Mouse (Mus musculus): ENCODE data around the gene Fes.
A peak's percentile ranks its signal among the peaks of the same experiment; 100 is the strongest.

Gene Fes

DNA sequence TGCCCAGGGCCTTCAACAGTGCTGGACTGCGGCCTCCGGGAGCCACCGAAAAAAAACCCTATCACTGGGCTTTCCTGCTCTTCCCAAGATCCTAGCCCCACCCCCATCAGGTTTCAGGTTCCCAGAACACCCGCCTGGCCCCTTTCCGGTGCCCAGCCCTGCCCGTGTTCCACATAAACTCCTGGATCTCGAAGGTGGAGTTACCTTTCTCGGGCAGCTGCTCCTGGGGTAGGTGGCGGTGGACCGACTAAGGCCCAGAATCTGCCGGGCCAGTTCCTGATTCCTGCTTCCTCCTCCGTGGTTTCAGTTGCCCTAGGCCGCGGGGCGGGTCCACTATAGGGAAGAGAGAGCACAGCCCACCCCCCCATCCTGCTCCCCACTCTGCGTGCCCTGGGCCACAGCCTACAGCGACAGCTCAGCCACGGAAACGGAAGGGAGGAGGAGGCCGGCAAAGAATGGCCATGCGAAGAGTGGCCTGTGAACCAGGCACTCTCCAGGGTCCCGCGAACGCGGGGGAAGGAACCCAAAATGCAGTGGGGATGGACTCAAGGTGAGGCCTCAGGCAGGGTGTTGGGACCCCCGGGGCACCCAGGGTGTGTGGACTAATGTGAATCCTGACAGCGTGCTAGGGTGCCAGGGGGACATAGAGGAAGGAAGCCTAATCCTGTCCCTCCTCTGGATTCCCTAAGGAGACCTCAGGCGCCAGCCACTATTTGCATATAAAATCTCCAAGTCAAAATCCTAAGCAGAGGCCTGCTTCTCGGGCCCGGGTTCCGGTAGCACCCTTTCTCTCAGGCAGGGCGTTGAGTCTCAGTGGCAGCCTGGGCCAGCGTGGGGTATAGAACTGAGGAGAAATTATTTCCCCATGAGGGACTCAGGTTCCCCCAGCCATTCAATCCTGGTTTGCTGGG is at the start of gene Fes:
Gene Fes, minus strand, starts transcription at position 314 of the 911 bp plus-strand sequence.
- peak; percentile 80 to 81 for DNase-seq

DNA sequence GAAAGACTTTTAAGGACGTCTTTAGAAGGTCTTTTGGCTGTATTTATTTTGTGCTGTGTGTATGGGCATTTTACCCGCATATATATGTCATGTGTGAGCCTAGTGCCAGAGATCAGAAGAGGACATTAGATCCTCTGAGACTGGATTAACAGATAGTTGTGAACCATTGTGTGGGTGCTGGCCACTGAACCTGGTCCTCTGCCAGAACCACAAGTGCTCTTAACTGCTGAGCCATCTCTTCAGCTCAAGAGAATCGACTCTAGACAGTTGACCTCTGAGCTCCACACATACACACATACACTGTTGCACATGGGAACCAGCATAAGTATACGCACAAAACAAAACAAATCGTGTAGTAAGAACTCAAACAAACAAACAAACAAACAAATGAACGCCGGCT is 48.8 kb upstream of the Fes start:
- peak in 1 of 2 experiments; percentile 60 for DNase-seq

DNA sequence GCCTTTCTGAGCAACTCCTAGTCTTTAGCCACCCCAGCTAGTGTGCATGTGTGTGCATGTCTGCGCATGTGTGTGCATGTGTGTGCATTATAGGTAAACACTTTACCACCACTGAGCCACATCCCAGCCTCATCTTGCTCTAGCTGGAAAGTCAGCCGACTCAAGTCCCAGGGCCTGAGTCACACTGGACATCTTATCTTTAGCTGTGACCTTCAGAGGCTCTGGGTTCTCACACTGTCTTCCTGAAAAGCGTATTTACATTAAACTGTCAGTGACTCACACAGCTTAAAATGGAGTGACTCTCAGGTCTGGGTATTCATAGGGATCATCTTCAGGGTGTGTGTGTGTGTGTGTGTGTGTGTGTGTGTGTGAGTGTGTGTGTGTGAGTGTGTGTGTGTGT is 47.8 kb upstream of the Fes start:
- DNase-seq, result no peak

DNA sequence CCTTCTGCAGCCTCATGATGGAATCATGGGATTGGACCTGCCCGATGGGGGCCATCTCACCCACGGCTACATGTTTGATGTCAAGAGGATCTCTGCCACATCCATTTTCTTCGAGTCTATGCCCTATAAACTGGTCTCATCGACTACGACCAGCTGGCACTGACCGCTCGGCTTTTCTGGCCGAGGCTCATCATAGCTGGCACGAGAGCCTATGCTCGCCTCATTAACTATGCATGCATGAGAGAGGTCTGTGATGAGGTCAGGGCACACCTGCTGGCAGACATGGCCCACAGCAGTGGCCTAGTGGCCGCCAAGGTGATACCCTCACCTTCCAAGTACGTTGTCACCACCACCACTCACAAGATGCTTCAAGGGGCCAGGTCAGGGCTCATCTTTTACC is 41.9 kb upstream of the Fes start:
- DNase-seq, result peak in 1 of 2 experiments; percentile 54

- no peak for DNase-seq
Observed at GRCm38 (mm10) chr7:80427730-80428129, 40.0 kb upstream of the Fes start.

DNA sequence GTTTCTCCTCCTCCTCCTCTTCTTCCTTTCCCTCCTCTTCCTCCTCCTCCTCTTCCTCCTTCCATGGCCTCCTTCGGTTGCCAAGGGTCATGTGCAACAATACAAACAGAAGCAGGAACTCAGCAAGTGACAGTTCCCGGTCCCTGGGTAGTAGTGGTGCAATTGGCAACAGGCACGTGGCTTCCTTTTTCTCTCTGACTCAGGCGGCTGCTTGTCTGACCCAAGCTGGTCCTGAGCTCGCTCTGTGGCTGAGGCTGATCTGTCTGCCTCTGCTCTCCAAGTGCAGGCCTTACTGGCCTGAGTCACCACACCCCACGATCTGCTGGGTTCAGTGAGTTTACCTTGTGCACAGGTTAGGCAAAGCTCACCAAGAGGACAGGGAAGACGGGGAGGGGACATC is 38.6 kb upstream of the Fes start:
- DNase-seq, result peak; percentile 30 to 35

DNA sequence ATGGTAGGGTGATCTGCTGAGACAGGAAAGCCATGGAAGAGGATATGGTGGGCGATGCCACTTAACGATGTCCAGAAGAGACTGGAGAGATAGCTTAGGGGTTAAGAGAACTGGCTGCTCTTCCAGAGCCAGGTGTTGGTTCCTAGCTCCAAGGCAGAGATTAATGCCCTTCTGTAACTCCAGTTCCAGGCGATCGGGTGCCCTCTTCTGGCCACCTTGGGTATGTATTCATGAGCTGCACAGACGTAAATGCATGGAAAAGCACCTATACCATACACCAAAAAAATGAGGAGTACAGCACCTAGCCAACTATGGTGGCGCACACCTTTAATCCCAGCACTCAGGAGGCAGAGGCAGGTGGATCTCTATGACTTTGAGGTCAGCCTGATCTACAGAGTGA is 37.0 kb upstream of the Fes start:
- DNase-seq, result no peak

- peak in 1 of 2 experiments; percentile 61 for DNase-seq
Observed at GRCm38 (mm10) chr7:80422759-80423480, 35.2 kb upstream of the Fes start.

DNA sequence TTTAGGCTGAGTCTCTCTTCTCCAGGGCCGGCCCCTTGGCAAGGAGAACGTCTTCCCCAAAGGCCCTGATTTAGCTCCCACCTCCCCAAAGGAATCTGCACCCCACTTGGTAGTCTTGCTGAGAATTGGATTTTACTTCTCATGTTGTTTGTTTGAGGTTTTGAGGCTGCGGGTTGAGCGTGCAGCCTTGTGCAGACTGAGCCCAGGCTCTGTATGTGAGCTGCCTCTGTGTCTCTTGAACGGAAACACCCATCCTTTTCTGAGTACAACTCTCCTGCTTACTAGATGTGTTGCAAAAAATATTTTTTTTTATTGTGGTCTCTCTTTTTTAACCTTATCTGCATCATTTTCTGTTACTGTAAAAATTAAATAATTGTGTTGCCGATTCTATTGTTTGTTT is 33.8 kb upstream of the Fes start:
- DNase-seq, result no peak

- DNase-seq, result peak; percentile 54 to 63
Observed at GRCm38 (mm10) chr7:80420586-80420985, 32.8 kb upstream of the Fes start.

DNA sequence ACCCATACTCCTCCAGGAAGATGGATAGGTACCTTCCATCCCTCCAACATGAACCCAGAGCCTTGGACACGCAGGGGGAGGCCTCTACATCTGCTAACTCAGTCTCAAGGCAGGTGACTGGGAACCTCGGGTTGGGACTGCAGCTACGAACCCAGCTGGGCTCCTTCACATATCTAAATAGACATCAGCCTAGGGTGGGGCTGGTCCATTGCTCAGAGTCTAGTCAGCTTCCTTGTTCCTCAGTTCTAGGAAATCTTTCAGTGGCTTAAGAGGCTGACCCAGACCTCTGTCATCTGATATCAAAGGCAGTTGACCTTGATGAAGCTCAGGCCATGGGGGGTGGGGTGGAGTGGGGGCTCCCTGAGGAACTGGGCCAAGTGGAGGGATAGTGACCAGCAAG is 31.5 kb upstream of the Fes start:
- no peak for DNase-seq

DNA sequence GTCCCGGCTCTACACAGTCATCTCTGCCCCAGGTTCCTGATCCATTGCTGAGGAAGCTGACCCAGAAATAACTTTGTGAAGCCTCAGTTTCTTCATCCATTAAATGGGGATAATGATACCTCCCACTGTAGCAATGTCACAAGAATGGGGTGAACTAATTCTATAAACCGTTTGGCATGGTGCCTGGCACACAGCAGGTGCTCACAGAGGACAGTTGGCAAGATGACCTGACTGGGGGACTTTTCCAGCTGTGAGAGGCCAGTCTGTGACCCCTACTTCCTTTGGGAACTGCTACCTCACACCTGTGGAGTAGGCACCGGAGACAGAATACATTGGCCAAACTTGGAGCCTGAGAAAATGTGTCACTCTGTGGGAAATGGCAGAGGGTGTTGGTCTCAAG is 30.3 kb upstream of the Fes start:
- no peak for DNase-seq

DNA sequence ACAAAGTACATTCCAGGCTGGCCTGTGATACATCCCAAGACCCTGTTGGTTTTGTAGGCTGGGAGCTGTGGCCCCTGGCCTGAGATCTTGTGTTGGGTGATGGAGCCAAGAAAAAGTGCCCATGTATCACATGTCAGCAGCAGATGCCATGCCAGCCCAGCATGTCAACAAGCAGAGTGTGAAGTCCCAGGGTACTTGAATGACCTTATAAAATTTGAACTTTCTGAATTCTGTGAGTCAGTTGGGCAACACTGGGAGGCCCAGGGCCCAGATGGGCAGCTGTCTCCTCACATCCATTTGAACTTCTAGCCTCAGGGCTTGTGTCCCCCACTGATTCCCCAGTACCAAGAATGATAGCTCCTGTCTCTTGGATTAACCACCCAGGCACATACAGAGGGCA is 29.9 kb upstream of the Fes start:
- DNase-seq, result no peak

- no peak for DNase-seq
Observed at GRCm38 (mm10) chr7:80416969-80417368, 29.2 kb upstream of the Fes start.

DNA sequence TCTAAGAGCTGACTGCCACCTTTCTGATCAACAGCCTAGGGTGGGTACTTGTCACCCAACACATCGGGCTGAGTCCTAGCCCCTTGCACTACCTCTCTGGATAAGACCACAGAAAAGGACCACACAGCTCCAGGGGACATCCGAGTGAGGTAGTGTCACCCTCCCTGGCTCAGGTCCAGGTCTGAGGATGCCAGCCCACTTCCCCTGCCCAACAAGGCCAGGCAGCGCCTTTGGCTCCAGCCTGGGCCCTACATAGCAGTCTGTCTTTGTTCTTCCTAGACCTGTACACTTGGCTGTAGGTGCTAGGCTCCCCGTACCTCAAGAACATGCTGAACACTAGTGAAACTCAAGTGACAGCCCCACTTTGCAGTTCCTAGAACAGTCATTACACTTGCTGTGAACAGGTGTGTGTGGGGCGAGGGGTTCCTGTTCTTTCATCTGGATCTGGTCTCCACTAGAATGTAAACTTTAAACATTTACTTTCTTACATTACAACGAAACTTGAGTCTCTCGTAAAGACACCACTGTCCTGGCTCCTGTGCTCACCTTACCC is 26.6 kb upstream of the Fes start:
- no peak for DNase-seq

GRCm38 (mm10) chr7:80413512-80414302 is 26.0 kb upstream of the Fes start:
- DNase-seq, result no peak

DNA sequence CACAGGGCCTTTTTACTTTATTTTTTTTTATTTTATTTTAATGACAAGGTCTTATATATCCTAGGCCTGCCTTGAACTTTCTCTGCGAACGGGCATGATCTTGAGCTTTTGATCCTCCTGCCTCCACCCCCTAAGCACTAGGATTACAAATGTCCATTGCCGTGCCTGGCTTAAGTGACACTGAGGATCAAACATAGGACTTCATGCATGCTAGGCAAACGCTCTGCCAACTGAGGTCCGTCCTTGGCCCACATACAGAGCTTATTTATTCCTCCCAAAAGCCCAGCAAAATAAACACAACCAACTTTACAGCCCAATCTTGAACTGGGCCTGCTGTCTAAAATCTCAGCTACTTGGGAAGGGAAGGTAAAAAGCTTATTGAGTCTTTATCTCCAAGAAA is 25.0 kb upstream of the Fes start:
- DNase-seq, result no peak

DNA sequence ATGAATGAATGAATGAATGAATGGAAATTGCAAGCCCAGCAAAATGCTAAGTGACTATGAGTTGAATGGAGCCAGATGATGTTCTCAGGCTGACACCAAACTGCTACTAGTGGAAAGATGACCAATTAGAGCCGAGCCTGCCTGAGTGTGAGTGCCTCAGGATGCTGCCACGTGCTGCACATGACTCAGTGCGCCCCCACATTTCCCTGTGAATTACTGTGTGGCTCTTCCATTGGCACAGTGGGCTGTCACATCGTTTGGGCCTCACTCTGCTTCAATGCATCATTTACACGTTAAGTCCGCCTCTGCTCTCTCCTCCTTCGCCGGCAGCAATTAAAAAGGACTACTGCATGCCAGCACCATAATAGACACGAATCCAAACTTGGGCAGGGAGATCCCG is 24.5 kb upstream of the Fes start:
- no peak for DNase-seq

DNA sequence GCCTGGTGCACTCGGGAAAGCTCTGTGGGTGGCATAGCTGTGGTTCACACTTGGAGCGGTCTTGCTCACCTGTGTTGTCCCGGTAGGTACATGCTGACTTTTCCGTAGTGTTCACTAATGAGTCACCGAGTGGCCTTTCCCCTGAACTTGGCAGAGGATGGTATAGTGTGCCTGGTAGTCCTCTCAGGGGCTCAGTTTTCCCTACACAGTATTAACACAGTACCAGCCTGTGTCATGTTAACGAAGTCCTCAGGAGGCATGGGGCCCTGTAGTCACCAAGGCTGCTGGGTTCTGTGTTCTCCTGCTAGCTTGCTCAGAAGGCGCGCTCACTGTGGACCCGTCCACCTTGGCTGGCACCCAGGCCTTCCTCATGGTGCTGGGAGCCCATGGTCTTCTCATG is 22.6 kb upstream of the Fes start:
- DNase-seq, result no peak

DNA sequence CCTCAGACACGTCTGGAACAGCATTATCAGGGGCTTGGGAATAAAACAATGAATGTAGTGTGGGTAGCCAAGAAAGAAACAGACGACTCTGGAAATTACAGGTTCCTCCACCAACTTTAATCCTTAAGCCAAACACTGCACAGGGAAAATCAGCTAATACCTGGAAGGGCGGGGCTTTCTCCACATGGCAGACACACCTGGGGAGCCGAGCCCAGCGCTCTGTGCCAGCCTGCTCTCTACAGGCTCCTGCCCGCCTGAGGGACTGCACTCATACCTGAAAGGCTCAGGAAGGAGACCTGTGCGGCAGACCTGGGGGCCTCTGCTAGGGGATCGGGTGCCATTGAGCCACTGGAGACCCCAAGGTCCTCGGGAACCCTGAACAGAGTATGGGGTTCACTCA is 20.0 kb upstream of the Fes start:
- no peak for DNase-seq

- no peak for DNase-seq
Observed at GRCm38 (mm10) chr7:80406186-80406585, 18.4 kb upstream of the Fes start.

GRCm38 (mm10) chr7:80405188-80405695 is 17.5 kb upstream of the Fes start, which contains the start of gene Furin:
TSS of gene Furin (minus strand) at chr7:80405436.
- no peak for DNase-seq

Measured in kidney, postnatal 36 days (tissue).